Mouse (Mus musculus) CH12.LX (cell line): ENCODE measurements around the gene Prr5. TPM values are rescaled to one million over a fixed set of nuclear protein-coding genes. Genes with fewer than 3 reads are reported as not detected.

ENCODE experiments used
- DNase-seq: peaks from one replicate; pipeline ENCODE4 v3.0.0-alpha.2; 2013; ENCODE audit errors: extremely low read depth
- H3K27ac ChIP-seq: 2 replicates; pipeline ENCODE4 v1.5.1; 2012; ENCODE audit warnings: low read depth, mild to moderate bottlenecking, control low read depth, moderate library complexity; ENCODE audit not compliant: insufficient read depth
- H3K27me3 ChIP-seq: replicated peaks from 2 replicates; pipeline ENCODE3; 2012; ENCODE audit warnings: inconsistent platforms
- H3K36me3 ChIP-seq, 2 experiments: replicated peaks in 1 of 2; 2 replicates each; pipeline versions ENCODE3 to v1.6.1; 2012; ENCODE audit warnings: inconsistent platforms in 1 of 2, low read length in 1 of 2, mild to moderate bottlenecking in 1 of 2, mixed read lengths in 1 of 2, moderate library complexity in 1 of 2; ENCODE audit not compliant: control insufficient read depth in 1 of 2, insufficient read depth in 1 of 2
- H3K4me1 ChIP-seq, 2 experiments: 2 replicates each; pipeline ENCODE4 v1.6.1; 2012; ENCODE audit warnings: inconsistent platforms in 1 of 2, moderate library complexity in 1 of 2; ENCODE audit not compliant: insufficient read depth in 2 of 2, control insufficient read depth in 1 of 2
- H3K4me2 ChIP-seq: 2 replicates; pipeline ENCODE4 v1.6.1; 2012; ENCODE audit warnings: low read depth, mild to moderate bottlenecking, control low read depth; ENCODE audit not compliant: poor library complexity, insufficient read depth, severe bottlenecking
- H3K4me3 ChIP-seq, 3 experiments: fragments of 150-350 bp in 1 of 3; sonication (generic) in 1 of 3; replicated peaks in 1 of 3; 2 replicates each; pipeline versions ENCODE3 to v1.5.1; 2011 to 2012; ENCODE audit warnings: low read depth in 2 of 3, low read length in 2 of 3, mild to moderate bottlenecking in 2 of 3, moderate library complexity in 2 of 3, control low read depth in 1 of 3, improper control_type of control experiment in 1 of 3, inconsistent platforms in 1 of 3, mixed read lengths in 1 of 3; ENCODE audit not compliant: poor library complexity in 1 of 3
- H3K79me2 ChIP-seq: replicated peaks from 2 replicates; pipeline ENCODE4 v1.6.1; 2012; ENCODE audit warnings: mild to moderate bottlenecking, moderate library complexity; ENCODE audit not compliant: control insufficient read depth, poor library complexity, insufficient read depth, severe bottlenecking; ENCODE audit errors: extremely low read depth
- H3K9ac ChIP-seq: 2 replicates; pipeline ENCODE4 v1.6.1; 2012; ENCODE audit warnings: low read depth, mild to moderate bottlenecking, control low read depth, moderate library complexity; ENCODE audit not compliant: insufficient read depth
- H3K9me3 ChIP-seq: replicated peaks from 2 replicates; pipeline ENCODE3; 2012; ENCODE audit warnings: low read length, inconsistent platforms, mixed read lengths
- BHLHE40 ChIP-seq: IDR thresholded peaks from 2 replicates; pipeline ENCODE4 v1.6.1; 2011; ENCODE audit warnings: mild to moderate bottlenecking, low read depth, low read length, improper control_type of control experiment
- CHD1 ChIP-seq: IDR thresholded peaks from 2 replicates; pipeline ENCODE4 v1.6.1; 2012; ENCODE audit warnings: low read depth, low read length, improper control_type of control experiment, inconsistent platforms
- CHD2 ChIP-seq: IDR thresholded peaks from 2 replicates; pipeline ENCODE4 v1.6.1; 2011; ENCODE audit warnings: low read length, improper control_type of control experiment
- CTCF ChIP-seq, 2 experiments: IDR thresholded peaks in 1 of 2; conservative IDR thresholded peaks in 1 of 2; 2 replicates each; pipeline ENCODE4 v1.5.1; 2011 to 2012; ENCODE audit warnings: low read depth in 2 of 2, low read length in 2 of 2, improper control_type of control experiment in 1 of 2, inconsistent platforms in 1 of 2, mild to moderate bottlenecking in 1 of 2, moderate library complexity in 1 of 2
- ELF1 ChIP-seq: IDR thresholded peaks from 2 replicates; pipeline ENCODE4 v1.6.1; 2014; ENCODE audit warnings: low read depth, mild to moderate bottlenecking, inconsistent platforms, low read length, improper control_type of control experiment
- HCFC1 ChIP-seq: IDR thresholded peaks from 2 replicates; pipeline ENCODE4 v1.6.1; 2012; ENCODE audit warnings: low read depth, mild to moderate bottlenecking, inconsistent platforms, low read length, improper control_type of control experiment
- JUN ChIP-seq: IDR thresholded peaks from 2 replicates; pipeline ENCODE4 v1.6.1; 2011; ENCODE audit warnings: low read depth, mild to moderate bottlenecking, low read length, improper control_type of control experiment, moderate library complexity; ENCODE audit not compliant: insufficient read depth
- KAT2A ChIP-seq: IDR thresholded peaks from 2 replicates; pipeline ENCODE4 v1.6.1; 2012; ENCODE audit warnings: low read length, improper control_type of control experiment, inconsistent platforms; ENCODE audit not compliant: insufficient replicate concordance
- MAFK ChIP-seq: IDR thresholded peaks from 2 replicates; pipeline ENCODE4 v1.6.1; 2011; ENCODE audit warnings: low read length, improper control_type of control experiment; ENCODE audit not compliant: insufficient replicate concordance
- MAX ChIP-seq: IDR thresholded peaks from 2 replicates; pipeline ENCODE4 v1.6.1; 2011; ENCODE audit warnings: low read length, improper control_type of control experiment
- MAZ ChIP-seq: IDR thresholded peaks from 2 replicates; pipeline ENCODE4 v1.6.1; 2012; ENCODE audit warnings: low read depth, mild to moderate bottlenecking, inconsistent platforms, low read length, improper control_type of control experiment, moderate library complexity
- MEF2A ChIP-seq: IDR thresholded peaks from 2 replicates; pipeline ENCODE4 v1.6.1; 2014; ENCODE audit warnings: low read depth, mild to moderate bottlenecking, inconsistent platforms, low read length, improper control_type of control experiment, borderline replicate concordance
- MXI1 ChIP-seq: IDR thresholded peaks from 2 replicates; pipeline ENCODE4 v1.6.1; 2011; ENCODE audit warnings: mild to moderate bottlenecking, low read depth, low read length, improper control_type of control experiment
- MYC ChIP-seq: IDR thresholded peaks from 2 replicates; pipeline ENCODE4 v1.6.1; 2011; ENCODE audit warnings: low read depth, mild to moderate bottlenecking, improper control_type of control experiment, low read length
- PAX5 ChIP-seq: IDR thresholded peaks from 2 replicates; pipeline ENCODE4 v1.6.1; 2012; ENCODE audit warnings: low read length, inconsistent platforms, mixed read lengths
- POLR2A ChIP-seq: IDR thresholded peaks from 2 replicates; pipeline ENCODE4 v1.6.1; 2011; ENCODE audit warnings: low read depth, mild to moderate bottlenecking, improper control_type of control experiment, low read length
- SIN3A ChIP-seq: IDR thresholded peaks from 2 replicates; pipeline ENCODE4 v1.6.1; 2012; ENCODE audit warnings: low read length, improper control_type of control experiment, inconsistent platforms
- TBP ChIP-seq: conservative IDR thresholded peaks from 2 replicates; pipeline ENCODE4 v1.6.1; 2011; ENCODE audit warnings: low read depth, low read length, improper control_type of control experiment
- TCF12 ChIP-seq: IDR thresholded peaks from 2 replicates; pipeline ENCODE4 v1.6.1; 2014; ENCODE audit warnings: low read depth, mild to moderate bottlenecking, inconsistent platforms, low read length, improper control_type of control experiment
- UBTF ChIP-seq: IDR thresholded peaks from 2 replicates; pipeline ENCODE4 v1.6.1; 2012; ENCODE audit warnings: low read depth, mild to moderate bottlenecking, inconsistent platforms, low read length, improper control_type of control experiment, moderate library complexity
- USF1 ChIP-seq: IDR thresholded peaks from 2 replicates; pipeline ENCODE4 v1.6.1; 2014; ENCODE audit warnings: low read depth, mild to moderate bottlenecking, inconsistent platforms, low read length, improper control_type of control experiment
- USF2 ChIP-seq: conservative IDR thresholded peaks from 2 replicates; pipeline ENCODE4 v1.6.1; 2011; ENCODE audit warnings: low read depth, low read length, improper control_type of control experiment
- ZKSCAN1 ChIP-seq: IDR thresholded peaks from 2 replicates; pipeline ENCODE4 v1.6.1; 2012; ENCODE audit warnings: low read depth, inconsistent platforms, low read length, improper control_type of control experiment, borderline replicate concordance
- ZMIZ1 ChIP-seq: IDR thresholded peaks from 2 replicates; pipeline ENCODE4 v1.6.1; 2012; ENCODE audit warnings: low read depth, mild to moderate bottlenecking, inconsistent platforms, low read length, improper control_type of control experiment
- dilution Hi-C: fragments of 300-500 bp; cut with MboI; formaldehyde crosslinking; loops from 2 replicates; pipeline ENCODE4 v1.14.3; 2020; ENCODE audit warnings: low sequenced_read_pairs; ENCODE audit not compliant: extremely low pct_unique_long_range_greater_than_20kb, extremely low pct_ligation_motif_present
- in situ Hi-C: fragments of 300-500 bp; cut with MboI; formaldehyde crosslinking; loops from 3 replicates; pipeline ENCODE4 v1.14.3; 2019; ENCODE audit warnings: low sequenced_read_pairs, low pct_ligation_motif_present, low pct_unique_long_range_greater_than_20kb, mixed read lengths
- polyA plus RNA-seq: library from polyadenylated mRNA; unstranded; fragments of >175 nt; gene quantifications from 2 replicates; pipeline ENCODE4 v1.2.1, GENCODE M21; 2012; ENCODE audit warnings: low read depth; ENCODE audit not compliant: insufficient read length
- total RNA-seq, 2 experiments: library from RNA; depleted of rRNA; stranded (reverse); fragments of 300-350 nt in 1 of 2; fragments of >200 nt in 1 of 2; gene quantifications; 2 replicates each; pipeline ENCODE4 v1.2.3; 2012 to 2014

Gene Prr5
- total and polyA plus RNA-seq, 3 experiments: 11.6 to 68.2 (median 19.7) TPM

DNA sequence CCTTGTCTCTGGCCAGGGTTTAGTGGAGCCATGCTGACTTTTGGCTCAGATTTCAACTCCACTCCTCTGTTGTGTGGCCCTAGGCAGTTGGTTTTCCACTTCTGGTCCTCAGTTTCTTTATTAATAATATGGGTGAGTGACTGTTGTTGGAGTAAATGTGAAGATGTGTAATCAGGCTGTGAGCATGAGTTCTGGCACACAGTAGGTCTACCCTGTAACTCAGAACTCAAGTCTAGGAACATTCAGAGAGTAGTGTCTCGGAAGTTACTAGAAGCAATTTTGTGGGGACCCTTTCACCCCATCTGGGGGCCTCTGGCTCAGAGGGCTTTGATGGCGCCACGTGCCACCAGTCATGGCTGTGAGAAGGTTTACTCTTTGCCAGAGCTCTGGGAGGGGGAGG is 12.8 kb downstream of the Prr5 start:
- in situ Hi-C loops: no loop called here
- H3K9me3 ChIP-seq: peaks cover 2% of the 10 kb centered on the region
- DNase-seq: no peak
- dilution Hi-C loops: no loop called here
- peak overlapping the region; percentile 74 to 93 (median 92) for H3K4me3 ChIP-seq
- H3K27me3 ChIP-seq: no peaks in the 10 kb centered on the region
- TF ChIP-seq JUN (no peak), MYC (no peak), MAZ (no peak), POLR2A (no peak), ELF1 (no peak), TCF12 (no peak), MEF2A (no peak), CHD1 (no peak), UBTF (no peak), BHLHE40 (0 out of 2 replicates have a peak, but pooled peaks have one; percentile 28), CTCF (conservative IDR thresholded peaks at IDR 0.05 in 1 of 2, IDR thresholded peaks at IDR 0.05 in 1 of 2; ENCODE audit: low read depth in 2 of 2, low read length in 2 of 2) (no peak), KAT2A (no peak), ZMIZ1 (no peak), USF1 (no peak), SIN3A (no peak), USF2 (no peak), ZKSCAN1 (peak; percentile 96), TBP (no peak), MXI1 (peak; percentile 75), HCFC1 (no peak)
- TF ChIP-seq, all 38 proteins: peak for 3
- H3K4me1 ChIP-seq: peaks cover 37 to 55% of the 10 kb centered on the region in 2 experiments
- H3K4me2 ChIP-seq: peak overlapping the region; percentile 88
- peak overlapping the region; percentile 24 for H3K27ac ChIP-seq
- peaks cover 51% of the 10 kb centered on the region for H3K79me2 ChIP-seq
- peaks cover 4 to 15% of the 10 kb centered on the region in 2 experiments for H3K36me3 ChIP-seq
- peak overlapping the region; percentile 63 for H3K9ac ChIP-seq

DNA sequence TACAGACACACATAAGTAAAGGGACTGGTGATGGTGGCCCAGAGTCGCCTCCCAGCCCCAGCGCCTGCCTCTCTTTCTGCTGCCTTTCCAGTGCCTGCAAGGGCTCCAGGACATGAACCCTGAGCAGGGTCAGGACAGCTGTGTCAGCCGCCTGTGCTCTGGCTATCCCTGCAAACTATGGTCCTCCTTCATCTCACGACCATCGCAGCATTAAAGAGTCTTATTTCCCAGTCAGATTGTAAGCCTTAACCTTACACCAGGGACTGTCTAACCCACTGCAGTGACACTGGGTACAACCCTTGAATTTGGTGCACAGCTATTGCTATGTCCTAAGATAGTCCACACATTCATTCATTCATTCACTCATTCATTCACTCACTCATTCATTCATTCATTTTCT is 13.4 kb downstream of the Prr5 start:
- dilution Hi-C loops: no loop called here
- Histone ChIP-seq H3K4me3 (peak overlapping the region; percentile 74 to 93 (median 92)), H3K4me1 (peaks cover 37 to 61% of the 10 kb centered on the region in 2 experiments), H3K79me2 (peaks cover 56% of the 10 kb centered on the region), H3K27ac (peak overlapping the region; percentile 24), H3K27me3 (no peaks in the 10 kb centered on the region), H3K9ac (peak overlapping the region; percentile 63), H3K4me2 (peak overlapping the region; percentile 88)
- no peak for DNase-seq
- in situ Hi-C loops: no loop called here
- TF ChIP-seq UBTF (peak; percentile 65; the same call in 1 of the 2 replicates), MAX (peak; percentile 21; the same call in 1 of the 2 replicates), MYC (0 out of 2 replicates have a peak, but pooled peaks have one; percentile 35), TCF12 (0 out of 2 replicates have a peak, but pooled peaks have one; percentile 24), SIN3A (peak; percentile 56), MAZ (no peak), MAFK (no peak), PAX5 (no peak), CHD2 (peak; percentile 32; the same call in 1 of the 2 replicates), POLR2A (no peak), ZKSCAN1 (peak; percentile 13; the same call in 1 of the 2 replicates), MXI1 (no peak), TBP (peak; percentile 69; the same call in 1 of the 2 replicates)
- TF ChIP-seq, all 38 proteins: peak for 8
- H3K9me3 ChIP-seq: peaks cover 2% of the 10 kb centered on the region
- peaks cover 5 to 21% of the 10 kb centered on the region in 2 experiments for H3K36me3 ChIP-seq
